Mouse (Mus musculus) hindbrain, embryonic 11.5 days (tissue): ENCODE results near the gene G6pc3. TPM values are rescaled to one million over a fixed set of nuclear protein-coding genes. Genes with fewer than 3 reads are reported as not detected.

Experiments used
- ATAC-seq: fragments of 200-750 bp; cut with Nextera tagmentation; 2 replicates; pipeline ENCODE4 v1.8.0; 2017; ENCODE audit warnings: mild to moderate bottlenecking, moderate TSS enrichment, moderate library complexity; ENCODE audit not compliant: low FRiP score
- DNase-seq: peaks from one replicate; pipeline ENCODE4 v3.0.0-alpha.2; 2015; ENCODE audit warnings: low spot score
- H3K27ac ChIP-seq: fragments of 300-500 bp; sonication (generic); 2 replicates; pipeline ENCODE4 v1.5.1; 2014; ENCODE audit warnings: mild to moderate bottlenecking, low read depth, low read length
- H3K27me3 ChIP-seq: fragments of 300-500 bp; sonication (generic); 2 replicates; pipeline ENCODE4 v1.6.1; 2014; ENCODE audit warnings: mild to moderate bottlenecking, low read length, moderate library complexity, mixed read lengths; ENCODE audit not compliant: control insufficient read depth, insufficient read depth
- H3K36me3 ChIP-seq: fragments of 300-500 bp; sonication (generic); 2 replicates; pipeline ENCODE4 v1.6.1; 2014; ENCODE audit warnings: mild to moderate bottlenecking, low read length, moderate library complexity, mixed read lengths; ENCODE audit not compliant: control insufficient read depth, insufficient read depth
- H3K4me1 ChIP-seq: fragments of 300-500 bp; sonication (generic); replicated peaks from 2 replicates; pipeline ENCODE4 v1.6.1; 2014; ENCODE audit warnings: low read length, mixed read lengths; ENCODE audit not compliant: control insufficient read depth, insufficient read depth
- H3K4me2 ChIP-seq: fragments of 300-500 bp; sonication (generic); replicated peaks from 2 replicates; pipeline ENCODE4 v1.6.1; 2014; ENCODE audit warnings: mild to moderate bottlenecking, low read depth, low read length
- H3K4me3 ChIP-seq: fragments of 300-500 bp; sonication (generic); 2 replicates; pipeline ENCODE4 v1.5.1; 2014; ENCODE audit warnings: low read depth, low read length
- H3K9ac ChIP-seq: fragments of 300-500 bp; sonication (generic); 2 replicates; pipeline ENCODE4 v1.6.1; 2014; ENCODE audit warnings: low read depth, low read length
- H3K9me3 ChIP-seq: fragments of 300-500 bp; sonication (generic); 2 replicates; pipeline ENCODE4 v1.6.1; 2016; ENCODE audit warnings: low read length; ENCODE audit not compliant: control insufficient read depth
- WGBS: fragments of 180-500 bp; shearing (Covaris S2); extraction: QIAGEN DNeasy Blood & Tissue Kit; methylation state at CpG from one replicate; pipeline ENCODE4 v1.1.7; 2014; 5-methylcytosine and 5-hydroxymethylcytosine counted together
- polyA plus RNA-seq: library from polyadenylated mRNA; unstranded; fragments of >200 nt; fragmentation: Nextera tagmentation; extraction: Ambion mirVana; gene quantifications from 2 replicates; pipeline ENCODE4 v1.2.1, GENCODE M21; 2014

Gene G6pc3
- polyA plus RNA-seq, 1 experiment from 2014 or later, result 31.9 TPM

DNA sequence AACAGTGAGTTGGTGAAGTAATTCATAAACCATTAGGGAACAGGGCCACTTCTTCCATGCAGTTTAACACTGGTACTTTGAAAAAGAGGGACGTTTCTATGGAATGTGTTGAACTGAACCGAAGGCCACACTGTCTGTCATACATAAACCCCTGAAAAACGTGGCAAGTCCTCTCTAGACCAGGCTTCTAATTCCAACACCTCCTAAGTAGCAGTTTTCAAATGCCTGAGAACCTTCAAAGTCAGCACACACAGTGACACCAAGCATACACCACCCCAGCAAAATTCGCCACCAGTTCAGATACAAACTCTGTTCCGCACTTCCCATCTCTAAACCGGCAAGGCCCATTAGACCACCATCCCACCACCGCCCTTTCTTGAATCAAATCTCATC, 5.2 kb upstream of the G6pc3 start:
- H3K9ac ChIP-seq, result peak overlapping the region; percentile 89
- peak overlapping the region; percentile 87 for H3K4me3 ChIP-seq
- H3K9me3 ChIP-seq, result no peaks in the 10 kb centered on the region
- no peaks in the 10 kb centered on the region for H3K4me1 ChIP-seq
- H3K4me2 ChIP-seq, result peak overlapping the region; percentile 72
- ATAC-seq (no peak), DNase-seq (no peak)
- H3K27me3 ChIP-seq, result no peaks in the 10 kb centered on the region
- peak overlapping the region; percentile 90 for H3K27ac ChIP-seq
- 0 out of 2 replicates have a peak, but pooled peaks cover 3% of the 10 kb centered on the region for H3K36me3 ChIP-seq
- WGBS, result 9% methylated on average over 7 of the region's 7 CpGs

DNA sequence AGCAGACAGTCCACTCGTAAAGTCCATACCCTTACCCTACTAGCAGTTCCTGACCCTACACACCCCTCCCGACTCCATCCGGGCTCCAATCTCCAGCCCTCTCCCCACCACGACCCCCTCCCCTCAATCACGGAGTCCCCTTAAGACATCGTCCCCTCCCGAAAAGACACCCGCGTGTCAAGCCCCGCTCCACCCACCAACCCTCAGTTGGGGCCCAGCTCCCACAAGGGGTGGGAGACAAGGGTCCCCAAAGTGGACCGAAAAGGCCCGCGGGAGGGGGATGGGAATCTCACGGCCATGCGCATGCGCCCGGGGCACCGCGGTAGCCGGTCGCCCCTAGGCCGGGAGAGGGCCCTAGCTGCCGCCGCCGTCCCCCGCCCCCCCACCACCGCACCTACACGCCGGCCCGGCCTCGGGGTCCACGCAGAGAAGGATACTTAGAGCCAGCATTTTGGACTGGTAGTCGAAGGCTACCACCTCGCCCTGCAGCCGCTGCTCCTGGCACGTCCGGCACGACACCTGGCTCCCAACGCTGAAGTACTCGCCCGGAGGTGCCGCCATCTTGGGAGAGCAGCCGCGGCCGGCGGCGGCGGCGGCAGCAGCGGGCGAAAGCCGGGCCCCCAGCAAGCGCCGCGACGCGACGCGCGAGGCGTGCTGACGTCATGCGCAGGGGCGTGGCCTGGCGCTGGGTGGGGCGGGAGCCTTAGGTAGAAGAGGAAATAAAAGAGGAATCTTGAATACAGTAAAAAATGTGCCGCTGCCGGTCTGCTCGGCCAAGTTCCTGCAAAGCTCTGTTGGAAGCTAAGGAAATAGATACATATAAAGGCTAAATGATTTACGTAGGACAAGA, 4.5 kb upstream of the G6pc3 start, which contains the start of gene Lsm12:
Lsm12 (minus strand) TSS at position 651 of the 850 bp plus-strand sequence.
- H3K4me1 ChIP-seq, result no peaks in the 10 kb centered on the region
- peak; percentile 98 for DNase-seq
- peak within 1 kb of the TSS; percentile 90 for H3K27ac ChIP-seq
- WGBS, result under 1% methylated on average over 52 of the region's 70 CpGs
- peak within 1 kb of the TSS; percentile 72 for H3K4me2 ChIP-seq
- H3K27me3 ChIP-seq, result no peaks in the 10 kb centered on the region
- H3K9me3 ChIP-seq, result no peaks in the 10 kb centered on the region
- peak; percentile 85 for ATAC-seq
- peak within 1 kb of the TSS; percentile 87 for H3K4me3 ChIP-seq
- H3K9ac ChIP-seq, result peak within 1 kb of the TSS; percentile 89
- 0 out of 2 replicates have a peak, but pooled peaks cover 3% of the 10 kb centered on the region for H3K36me3 ChIP-seq

DNA sequence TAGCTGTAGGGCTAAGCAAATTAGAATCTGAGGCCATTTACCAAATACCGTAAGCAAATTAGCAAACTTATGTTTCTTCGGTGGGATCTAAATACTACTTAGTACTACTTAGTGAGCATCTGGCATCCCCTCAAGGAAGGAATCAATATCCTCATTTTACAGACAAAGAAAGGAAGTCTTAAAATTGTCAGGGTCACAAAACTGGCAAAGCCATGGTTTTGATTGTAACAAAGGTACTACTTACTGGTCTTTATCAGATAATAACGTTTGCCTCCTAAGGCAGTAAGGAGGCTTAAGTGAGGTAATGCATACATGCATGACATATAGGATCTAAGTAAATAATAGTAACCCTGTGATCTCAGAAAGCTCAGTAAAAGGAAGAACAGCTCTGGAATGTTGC, 3.7 kb upstream of the G6pc3 start:
- Histone ChIP-seq H3K36me3 (0 out of 2 replicates have a peak, but pooled peaks cover 3% of the 10 kb centered on the region), H3K4me1 (peaks cover 3% of the 10 kb centered on the region; the same call in 1 of the 2 replicates), H3K9me3 (no peaks in the 10 kb centered on the region), H3K4me3 (peak overlapping the region; percentile 87; the same call in 1 of the 2 replicates), H3K27me3 (no peaks in the 10 kb centered on the region), H3K9ac (peak overlapping the region; percentile 89; the same call in 1 of the 2 replicates), H3K4me2 (peak overlapping the region; percentile 20), H3K27ac (no peak overlapping the region)
- DNase-seq (no peak), ATAC-seq (no peak)
- 66% methylated on average over 3 of the region's 3 CpGs for WGBS

DNA sequence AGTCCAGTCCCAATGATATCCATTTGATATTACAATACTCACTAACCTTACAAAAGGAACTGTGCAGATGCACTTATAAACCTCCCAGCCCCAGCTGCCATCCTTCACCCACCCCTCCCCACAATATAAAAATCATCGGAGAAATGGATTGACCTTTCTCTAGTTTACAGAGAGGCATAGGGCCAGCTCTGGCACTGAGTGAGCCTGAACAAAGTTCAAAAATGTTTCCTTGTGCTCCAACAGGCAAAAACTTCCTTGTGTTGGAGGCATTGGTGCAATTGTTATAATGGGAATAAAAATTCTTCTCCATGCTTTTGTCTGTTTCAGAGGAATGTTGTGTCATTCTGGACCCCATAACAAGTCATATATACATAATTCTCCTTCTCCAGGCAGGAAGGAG, 3.2 kb upstream of the G6pc3 start:
- Histone ChIP-seq H3K4me3 (no peak overlapping the region), H3K9me3 (no peaks in the 10 kb centered on the region), H3K27me3 (no peaks in the 10 kb centered on the region), H3K27ac (no peak overlapping the region), H3K9ac (no peak overlapping the region), H3K4me1 (peaks cover 7% of the 10 kb centered on the region), H3K4me2 (no peak overlapping the region), H3K36me3 (0 out of 2 replicates have a peak, but pooled peaks cover 3% of the 10 kb centered on the region)
- WGBS, result 86% methylated on average over 1 of the region's 1 CpGs
- DNase-seq (no peak), ATAC-seq (no peak)

DNA sequence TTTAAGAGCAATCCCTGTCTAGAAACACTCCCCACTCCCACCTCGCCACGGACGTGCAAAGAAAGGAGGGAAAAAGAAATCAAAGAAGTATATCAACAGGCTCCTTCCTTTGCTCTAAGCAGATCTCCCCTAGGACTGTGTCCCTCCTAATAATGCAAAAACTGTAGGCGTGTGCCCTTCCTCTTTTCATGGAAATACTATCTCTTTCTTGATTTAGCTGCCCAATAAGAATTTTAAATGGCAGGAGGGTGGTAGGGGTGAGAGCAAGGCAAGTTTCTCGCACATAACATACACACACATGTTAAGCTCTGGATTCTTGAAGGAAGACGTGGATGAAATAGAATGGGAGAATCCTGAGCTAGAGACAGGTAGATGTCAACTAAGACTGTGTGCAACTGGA, 440 bp upstream of the G6pc3 start:
- H3K4me3 ChIP-seq, result peak overlapping the region; percentile 58

DNA sequence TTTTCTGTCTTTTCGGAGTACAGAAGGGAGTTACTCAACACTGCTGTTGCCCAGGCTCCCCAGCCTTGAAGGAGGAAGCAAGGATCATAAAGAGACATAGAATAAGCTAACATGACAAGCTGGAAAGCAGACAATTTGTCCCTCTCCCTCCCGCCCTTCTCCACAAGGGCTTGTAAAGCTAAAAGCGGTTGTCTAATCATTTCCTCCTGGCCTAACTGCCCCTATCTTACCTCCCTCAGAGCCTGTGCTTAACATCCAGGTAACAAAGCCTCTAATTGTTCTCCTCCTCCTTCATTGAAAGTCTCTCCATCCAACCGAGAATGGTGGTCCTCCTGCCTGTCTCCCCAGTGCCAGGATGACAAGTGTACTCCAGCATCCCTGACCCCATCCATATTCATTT, 1.4 kb downstream of the G6pc3 start:
- peaks cover 7% of the 10 kb centered on the region for H3K4me1 ChIP-seq
- ATAC-seq, result no peak
- no peak overlapping the region for H3K4me3 ChIP-seq
- H3K27me3 ChIP-seq, result no peaks in the 10 kb centered on the region
- H3K36me3 ChIP-seq, result 0 out of 2 replicates have a peak, but pooled peaks cover 2% of the 10 kb centered on the region
- no peak overlapping the region for H3K27ac ChIP-seq
- H3K9me3 ChIP-seq, result no peaks in the 10 kb centered on the region
- 65% methylated on average over 4 of the region's 4 CpGs for WGBS
- H3K9ac ChIP-seq, result no peak overlapping the region
- DNase-seq, result no peak
- H3K4me2 ChIP-seq, result no peak overlapping the region

More for the DNA sequence above, 440 bp upstream of the G6pc3 start:
- Histone ChIP-seq H3K36me3 (0 out of 2 replicates have a peak, but pooled peaks cover 2% of the 10 kb centered on the region), H3K4me1 (peaks cover 7% of the 10 kb centered on the region), H3K27me3 (no peaks in the 10 kb centered on the region), H3K9ac (peak overlapping the region; percentile 59), H3K9me3 (no peaks in the 10 kb centered on the region), H3K27ac (no peak overlapping the region), H3K4me2 (peak overlapping the region; percentile 57)
- ATAC-seq, result no peak
- no peak for DNase-seq
- 68% methylated on average over 6 of the region's 6 CpGs for WGBS

DNA sequence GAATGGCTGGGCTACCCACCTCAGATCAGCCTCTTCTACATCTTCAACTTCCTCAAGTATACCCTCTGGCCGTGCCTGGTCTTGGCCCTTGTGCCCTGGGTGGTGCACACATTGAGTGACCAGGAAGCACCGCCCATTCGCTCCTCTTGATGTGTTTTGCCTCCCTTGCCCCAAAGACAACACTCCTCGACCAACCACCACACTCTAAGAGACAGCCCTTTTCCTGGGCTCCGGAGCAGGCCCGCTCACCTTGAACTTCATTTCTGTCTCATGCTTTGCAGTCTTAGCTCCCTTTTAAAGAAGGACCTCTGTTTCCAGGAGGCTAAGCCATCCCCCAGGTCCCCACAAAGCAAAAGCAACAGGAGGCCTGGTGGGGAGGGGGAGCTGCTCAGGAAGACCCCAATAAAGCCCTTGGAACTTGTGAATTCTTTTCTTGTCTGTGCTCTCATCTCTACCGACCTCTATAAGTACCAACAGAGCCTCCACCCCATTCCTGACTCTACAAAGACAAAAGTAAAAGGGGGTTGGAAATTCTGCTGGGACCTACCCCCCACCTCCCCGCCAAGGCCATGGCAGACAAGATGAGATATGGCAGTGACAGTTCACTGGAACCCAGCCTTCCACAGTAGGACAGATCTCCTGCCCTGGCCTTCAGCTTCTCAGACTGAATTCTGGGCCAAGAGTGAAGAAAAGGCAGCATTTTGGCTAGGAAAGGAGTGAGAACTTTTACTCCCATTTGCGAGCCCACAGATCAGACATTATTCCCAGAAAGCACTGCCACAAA, 4.4 kb downstream of the G6pc3 start:
- WGBS, result 85% methylated on average over 9 of the region's 9 CpGs
- H3K36me3 ChIP-seq, result 0 out of 2 replicates have a peak, but pooled peaks cover 2% of the 10 kb centered on the region
- ATAC-seq (no peak), DNase-seq (no peak)
- H3K4me3 ChIP-seq, result no peak overlapping the region
- H3K27ac ChIP-seq, result no peak overlapping the region
- no peak overlapping the region for H3K4me2 ChIP-seq
- H3K9me3 ChIP-seq, result no peaks in the 10 kb centered on the region
- H3K9ac ChIP-seq, result no peak overlapping the region
- no peaks in the 10 kb centered on the region for H3K27me3 ChIP-seq
- H3K4me1 ChIP-seq, result peaks cover 7% of the 10 kb centered on the region

DNA sequence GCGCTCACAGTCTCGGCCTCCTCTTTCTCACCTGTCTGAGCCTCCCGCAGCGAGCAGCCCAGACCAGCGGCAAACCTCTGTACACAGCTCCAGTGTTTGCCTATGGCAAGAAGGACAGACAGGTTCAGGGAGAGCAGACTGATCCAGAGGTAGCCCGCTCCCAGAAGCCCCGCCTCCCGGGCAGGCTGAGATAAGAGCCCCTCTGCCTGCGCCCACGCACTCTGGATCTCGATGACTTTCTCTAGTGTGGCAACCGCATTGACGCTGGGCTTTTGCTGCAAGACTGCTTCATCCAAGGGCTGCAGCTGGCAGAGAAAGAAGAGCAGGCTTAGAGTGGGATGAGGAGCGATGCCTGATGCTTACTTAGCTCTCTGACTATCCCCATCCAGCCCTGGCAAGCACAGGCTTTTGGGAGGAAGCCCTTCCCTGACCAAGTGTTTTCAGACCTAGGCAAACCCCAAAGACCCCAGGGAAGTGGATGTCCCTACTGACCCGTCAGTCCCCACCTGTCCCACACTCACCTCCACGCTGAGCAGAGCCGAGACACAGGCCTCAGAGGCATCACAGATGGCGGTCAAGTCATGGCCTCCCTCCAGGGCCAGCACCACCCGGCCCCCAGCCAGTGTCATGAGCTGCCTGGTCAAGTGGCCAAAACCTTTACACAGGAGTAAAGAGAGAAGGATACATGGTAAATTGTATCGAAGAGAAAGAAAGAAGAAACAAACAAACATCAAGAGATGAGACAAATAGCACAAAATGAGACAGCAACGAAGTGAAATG, 6.8 kb downstream of the G6pc3 start:
- no peak for DNase-seq
- Histone ChIP-seq H3K4me3 (no peak overlapping the region), H3K9me3 (no peaks in the 10 kb centered on the region), H3K36me3 (peaks cover 6% of the 10 kb centered on the region; the same call in 1 of the 2 replicates), H3K4me1 (no peaks in the 10 kb centered on the region), H3K4me2 (no peak overlapping the region), H3K9ac (no peak overlapping the region), H3K27me3 (no peaks in the 10 kb centered on the region), H3K27ac (no peak overlapping the region)
- no peak for ATAC-seq
- WGBS, result 85% methylated on average over 21 of the region's 21 CpGs
